Mouse (Mus musculus) liver, postnatal 0 days (tissue): Measurements from ENCODE around the gene Tmem63b. TPM values are rescaled to one million over a fixed set of nuclear protein-coding genes. Genes with fewer than 3 reads are reported as not detected.

Source experiments
- ATAC-seq: fragments of 200-750 bp; cut with Nextera tagmentation; 2 replicates; pipeline ENCODE4 v1.8.0; 2017; ENCODE audit warnings: mild to moderate bottlenecking, moderate library complexity
- DNase-seq: peaks from one replicate; pipeline ENCODE4 v3.0.0-alpha.2; 2016
- H3K27ac ChIP-seq: fragments of 300-500 bp; sonication (generic); 2 replicates; pipeline ENCODE4 v1.5.1; 2014; ENCODE audit warnings: antibody characterized with exemption, moderate library complexity, mild to moderate bottlenecking, low read depth
- H3K27me3 ChIP-seq: fragments of 300-500 bp; sonication (generic); 2 replicates; pipeline ENCODE4 v1.6.1; 2014; ENCODE audit warnings: low read length, control low read depth, mixed read lengths; ENCODE audit not compliant: insufficient read depth
- H3K36me3 ChIP-seq: fragments of 300-500 bp; sonication (generic); replicated peaks from 2 replicates; pipeline ENCODE4 v1.6.1; 2014; ENCODE audit warnings: mild to moderate bottlenecking, control low read depth, low read length, moderate library complexity, mixed read lengths; ENCODE audit not compliant: insufficient read depth
- H3K4me1 ChIP-seq: fragments of 300-500 bp; sonication (generic); 2 replicates; pipeline ENCODE4 v1.6.1; 2014; ENCODE audit warnings: antibody characterized with exemption, mild to moderate bottlenecking, control low read depth; ENCODE audit not compliant: insufficient read depth
- H3K4me2 ChIP-seq: fragments of 300-500 bp; sonication (generic); 2 replicates; pipeline ENCODE4 v1.6.1; 2014; ENCODE audit warnings: low read depth, mild to moderate bottlenecking, low read length, moderate library complexity, mixed read lengths
- H3K4me3 ChIP-seq: fragments of 300-500 bp; sonication (generic); 2 replicates; pipeline ENCODE4 v1.5.1; 2014; ENCODE audit warnings: low read depth, low read length
- H3K9ac ChIP-seq: fragments of 300-500 bp; sonication (generic); replicated peaks from 2 replicates; pipeline ENCODE4 v1.6.1; 2014; ENCODE audit warnings: mild to moderate bottlenecking, moderate library complexity
- H3K9me3 ChIP-seq: fragments of 300-500 bp; sonication (generic); 2 replicates; pipeline ENCODE4 v1.6.1; 2016; ENCODE audit warnings: mild to moderate bottlenecking, control low read depth, low read length, mixed read lengths
- CTCF ChIP-seq: sonication (generic); IDR thresholded peaks from 2 replicates; pipeline ENCODE4 v1.5.1; 2016; ENCODE audit warnings: antibody characterized with exemption, low read depth
- EP300 ChIP-seq: IDR thresholded peaks from 2 replicates; pipeline ENCODE4 v1.6.1; 2016; ENCODE audit warnings: antibody characterized with exemption, low read depth, mild to moderate bottlenecking
- WGBS: fragments of 180-500 bp; shearing (Covaris S2); extraction: QIAGEN DNeasy Blood & Tissue Kit; methylation state at CpG from one replicate; pipeline ENCODE4 v1.1.7; 2014; ENCODE audit not compliant: insufficient replicate concordance; 5-methylcytosine and 5-hydroxymethylcytosine counted together
- polyA plus RNA-seq: library from polyadenylated mRNA; unstranded; fragments of >200 nt; fragmentation: Nextera tagmentation; extraction: Ambion mirVana; gene quantifications from 2 replicates; pipeline ENCODE4 v1.2.1, GENCODE M21; 2015

The Tmem63b gene
- polyA plus RNA-seq, 1 experiment from 2014 or later, result 16.9 TPM

- TF ChIP-seq CTCF (no peak), EP300 (no peak)
- peaks cover 25% of the 10 kb centered on the region for H3K4me1 ChIP-seq
- DNase-seq (no peak), ATAC-seq (no peak)
- H3K27me3 ChIP-seq, result no peaks in the 10 kb centered on the region
- H3K4me3 ChIP-seq, result no peak overlapping the region
- H3K27ac ChIP-seq, result no peak overlapping the region
- no peak overlapping the region for H3K9ac ChIP-seq
- peaks cover 4% of the 10 kb centered on the region; the same call in 1 of the 2 replicates for H3K36me3 ChIP-seq
- no peak overlapping the region for H3K4me2 ChIP-seq
- no peaks in the 10 kb centered on the region for H3K9me3 ChIP-seq
- WGBS, result 61% methylated on average over 9 of the region's 9 CpGs
These were observed 14.5 kb upstream of the Tmem63b start for GRCm38 (mm10) chr17:45701236-45701591.

DNA sequence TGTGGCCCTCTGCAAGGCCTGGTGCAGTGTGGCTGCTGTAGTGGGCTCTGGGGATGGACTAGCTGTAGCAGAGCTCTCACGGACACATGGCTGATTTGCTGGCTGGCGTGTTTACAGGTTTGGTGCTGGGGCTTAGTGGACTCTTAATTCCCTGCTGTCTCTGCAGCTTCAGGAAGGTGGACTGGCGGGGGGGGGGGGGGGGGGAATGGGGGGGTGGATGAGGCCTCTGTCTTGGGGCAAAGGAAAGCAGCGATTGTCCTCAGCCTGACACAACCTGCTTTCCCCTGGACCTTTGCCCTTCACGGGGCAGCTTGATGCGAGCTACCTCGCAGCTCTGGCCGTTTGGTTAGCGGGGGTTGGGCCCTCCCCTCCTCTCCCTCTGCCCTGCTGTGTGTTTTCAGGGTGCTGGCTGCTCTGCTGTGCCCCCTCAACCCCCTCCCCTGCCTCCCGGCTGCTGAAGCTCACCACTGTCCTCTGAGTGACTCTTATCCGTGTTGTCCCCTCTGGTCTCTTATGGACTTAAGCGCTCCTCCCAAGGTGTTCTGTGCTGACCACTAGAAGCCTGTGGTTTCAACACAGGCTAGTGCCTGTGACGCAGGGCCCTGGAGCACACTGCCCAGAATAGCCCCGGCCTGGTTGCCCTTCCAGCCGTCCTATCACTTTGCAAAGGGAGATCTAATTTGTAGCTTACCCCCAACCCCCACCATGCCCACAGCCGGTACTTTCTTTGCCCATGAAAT lies 14.0 kb upstream of the Tmem63b start:
- ATAC-seq, result peak; percentile 57
- WGBS, result 62% methylated on average over 10 of the region's 16 CpGs
- 0 out of 2 replicates have a peak overlapping the region, but pooled peaks have one; percentile 34 for H3K27ac ChIP-seq

DNA sequence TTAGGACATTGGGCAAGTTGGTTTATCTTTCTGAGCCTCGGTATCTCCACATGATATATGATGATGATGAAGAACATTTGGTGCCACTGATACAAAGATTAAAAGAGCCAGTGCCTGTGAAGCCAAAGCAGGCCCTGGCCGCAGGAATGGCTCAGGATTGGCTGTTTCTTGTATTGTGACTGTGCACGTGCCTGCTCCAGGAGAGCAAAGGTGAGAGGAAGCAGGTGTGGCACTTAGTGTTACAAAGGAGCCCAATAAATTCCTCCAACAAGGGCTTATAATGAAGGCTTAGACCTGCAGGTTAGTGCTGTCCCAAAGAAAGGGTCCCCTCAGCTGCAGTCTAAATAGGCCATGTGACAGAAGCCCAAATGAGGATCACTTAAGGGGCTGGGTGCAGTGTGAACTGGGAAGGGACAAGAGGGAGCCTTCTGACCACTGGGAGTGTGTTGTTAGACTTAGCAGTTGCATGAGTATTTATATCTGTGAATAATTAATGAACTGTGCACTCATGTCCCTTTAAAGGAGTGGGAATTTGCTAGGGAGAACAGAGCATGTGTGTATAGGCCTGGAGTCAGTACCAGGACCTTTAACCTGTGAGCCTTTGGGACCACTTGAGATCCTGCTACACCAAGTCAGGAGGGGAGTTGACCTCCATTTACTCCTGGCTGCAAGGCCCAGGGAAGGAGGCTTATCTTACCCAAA lies 12.5 kb upstream of the Tmem63b start:
- H3K9ac ChIP-seq, result 0 out of 2 replicates have a peak overlapping the region, but pooled peaks have one; percentile 16
- no peaks in the 10 kb centered on the region for H3K9me3 ChIP-seq
- DNase-seq, result no peak
- H3K4me3 ChIP-seq, result no peak overlapping the region
- H3K4me2 ChIP-seq, result no peak overlapping the region
- WGBS, result 81% methylated on average over 3 of the region's 3 CpGs
- peaks cover 34% of the 10 kb centered on the region for H3K4me1 ChIP-seq
- H3K27me3 ChIP-seq, result no peaks in the 10 kb centered on the region
- ATAC-seq, result no peak
- TF ChIP-seq CTCF (no peak), EP300 (no peak)
- H3K27ac ChIP-seq, result no peak overlapping the region
- peaks cover 4% of the 10 kb centered on the region; the same call in 1 of the 2 replicates for H3K36me3 ChIP-seq

More for the DNA sequence above, 14.0 kb upstream of the Tmem63b start:
- no peak overlapping the region for H3K4me2 ChIP-seq
- H3K9ac ChIP-seq, result no peak overlapping the region
- H3K4me1 ChIP-seq, result peaks cover 26% of the 10 kb centered on the region
- H3K27me3 ChIP-seq, result no peaks in the 10 kb centered on the region
- H3K4me3 ChIP-seq, result no peak overlapping the region
- TF ChIP-seq EP300 (no peak), CTCF (no peak)
- no peak for DNase-seq
- no peaks in the 10 kb centered on the region for H3K9me3 ChIP-seq
- H3K36me3 ChIP-seq, result peaks cover 4% of the 10 kb centered on the region; the same call in 1 of the 2 replicates

DNA sequence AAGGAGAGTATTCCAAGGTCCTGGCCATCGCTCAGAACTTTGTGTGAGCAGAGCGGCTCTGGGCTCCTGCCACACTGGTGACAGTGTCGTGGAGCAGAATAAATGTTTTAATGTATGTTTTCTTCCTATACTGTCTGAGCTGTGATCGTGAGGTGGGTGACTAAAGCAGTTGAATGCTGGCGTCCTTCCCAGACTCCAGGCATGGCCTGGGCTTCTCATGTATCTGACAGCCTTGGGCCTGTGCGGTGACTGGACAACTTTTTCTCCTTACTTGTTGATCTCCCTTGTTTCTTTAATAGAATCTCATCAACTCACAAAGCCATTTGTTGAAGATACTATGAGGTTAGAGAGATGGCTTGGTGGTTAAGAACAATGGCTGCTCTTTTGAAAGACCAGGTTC lies 11.7 kb upstream of the Tmem63b start:
- WGBS, result 84% methylated on average over 6 of the region's 6 CpGs
- Histone ChIP-seq H3K4me1 (peaks cover 36% of the 10 kb centered on the region), H3K36me3 (peaks cover 4% of the 10 kb centered on the region; the same call in 1 of the 2 replicates)

DNA sequence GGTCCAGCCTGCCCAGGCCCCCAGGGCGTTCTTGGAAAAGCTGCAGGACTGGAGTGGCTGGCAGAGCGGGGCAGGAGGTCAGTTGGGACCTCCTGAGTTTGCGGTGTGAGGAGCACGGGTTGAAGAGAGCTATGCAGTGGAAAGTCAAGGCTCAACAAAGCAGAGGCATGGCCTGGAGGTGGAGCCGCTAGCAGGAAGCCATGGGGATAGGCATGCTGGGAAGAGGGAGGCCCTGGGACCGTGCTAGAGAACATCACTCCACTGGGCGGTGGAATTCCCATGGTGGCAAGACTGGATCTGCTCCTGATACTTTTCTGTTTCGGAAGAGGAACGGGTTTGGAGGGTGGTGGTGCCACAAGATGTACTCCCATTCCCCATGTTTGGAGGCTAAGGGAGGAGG lies 10.3 kb upstream of the Tmem63b start:
- Histone ChIP-seq H3K9me3 (no peaks in the 10 kb centered on the region), H3K4me3 (no peak overlapping the region), H3K27me3 (no peaks in the 10 kb centered on the region), H3K4me2 (no peak overlapping the region), H3K9ac (no peak overlapping the region), H3K27ac (no peak overlapping the region), H3K36me3 (peaks cover 4% of the 10 kb centered on the region; the same call in 1 of the 2 replicates), H3K4me1 (peaks cover 43% of the 10 kb centered on the region)
- ATAC-seq (no peak), DNase-seq (no peak)
- TF ChIP-seq EP300, result no peak
- no peak for TF ChIP-seq CTCF
- WGBS, result 87% methylated on average over 9 of the region's 9 CpGs

More for the DNA sequence above, 11.7 kb upstream of the Tmem63b start:
- Histone ChIP-seq H3K27ac (no peak overlapping the region), H3K4me2 (no peak overlapping the region), H3K9ac (no peak overlapping the region), H3K9me3 (no peaks in the 10 kb centered on the region), H3K4me3 (no peak overlapping the region), H3K27me3 (no peaks in the 10 kb centered on the region)
- ATAC-seq, result no peak
- TF ChIP-seq CTCF (no peak), EP300 (no peak)
- no peak for DNase-seq
